8 mouse cellular contexts compared by ENCODE assay signal in the genomic region with DNA sequence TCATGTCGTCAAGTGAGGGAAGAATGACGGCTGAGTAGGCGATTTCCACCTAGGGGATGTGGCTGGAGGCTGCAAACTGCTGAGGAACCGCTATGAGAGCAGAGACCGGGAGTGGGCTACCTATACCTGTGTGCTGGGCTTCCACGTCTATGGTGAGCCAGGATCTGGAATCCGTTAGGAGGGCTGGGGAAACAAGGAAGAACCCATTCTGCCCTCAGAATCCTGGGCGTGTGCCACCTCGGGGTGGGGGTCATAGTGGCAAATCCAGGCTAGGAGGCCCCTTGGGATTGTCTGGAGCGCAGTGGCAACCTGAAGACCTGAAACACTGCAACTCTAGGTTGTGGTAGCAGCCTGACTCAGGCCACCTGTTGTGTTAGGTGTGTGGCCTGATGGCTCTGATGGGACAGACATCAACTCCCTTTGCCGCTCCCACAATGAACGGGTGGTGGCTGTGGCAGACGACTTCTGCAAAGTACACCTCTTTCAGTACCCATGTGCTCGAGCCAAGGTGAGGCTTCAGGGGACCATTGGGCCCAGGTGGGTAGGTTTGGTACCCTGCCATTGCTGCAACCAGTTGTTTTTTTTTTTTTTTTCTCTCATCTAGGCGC. TPM values are rescaled to one million over a fixed set of nuclear protein-coding genes. Genes with fewer than 3 reads are reported as not detected.
DNase-seq lines count a peak whose midpoint lies in the region; ATAC-seq lines count a peak whose summit lies in the region.

No protein-coding gene starts in this region.

- H3K4me3 ChIP-seq in heart, embryonic 16.5 days (ENCODE audit: low read length), result peak overlapping the region; percentile 99; the same call in 1 of the 2 replicates
- peak overlapping the region; percentile 86; the same call in 1 of the 2 replicates for H3K4me3 ChIP-seq in brown adipose tissue, adult 24 weeks (ENCODE audit: insufficient read depth, low read depth, low read length)
- H3K4me3 ChIP-seq in hindbrain, embryonic 14.5 days (replicated peaks; ENCODE audit: low read length), result peak overlapping the region; percentile 93; the same call in 1 of the 2 replicates
- H3K4me3 ChIP-seq in midbrain, embryonic 14.5 days (replicated peaks; ENCODE audit: low read depth, low read length), result peak overlapping the region; percentile 95; the same call in 1 of the 2 replicates

- no peak overlapping the region; the same call in 1 of the 2 replicates for H3K27ac ChIP-seq in heart, embryonic 16.5 days (ENCODE audit: low read length)
- H3K27ac ChIP-seq in brown adipose tissue, adult 24 weeks (replicated peaks; ENCODE audit: low read depth, low read length), result no peak overlapping the region; the same call in 1 of the 2 replicates
- H3K27ac ChIP-seq in hindbrain, embryonic 14.5 days, result no peak overlapping the region
- H3K27ac ChIP-seq in midbrain, embryonic 14.5 days (replicated peaks; ENCODE audit: low read depth, low read length), result peak overlapping the region; percentile 78

- H3K9ac ChIP-seq in heart, embryonic 16.5 days (ENCODE audit: low read length), result peak overlapping the region; percentile 99
- peak overlapping the region; percentile 49 for H3K9ac ChIP-seq in hindbrain, embryonic 14.5 days
- peak overlapping the region; percentile 98 for H3K9ac ChIP-seq in midbrain, embryonic 14.5 days (replicated peaks; ENCODE audit: low read length)

- DNase-seq in heart, adult 8-10 months (ENCODE audit: low spot score), result no peak
- DNase-seq in hindbrain, embryonic 14.5 days (ENCODE audit: low spot score), result no peak
- no peak for DNase-seq in midbrain, embryonic 14.5 days
- DNase-seq in adrenal gland, adult 8-10 months, result no peak

- H3K4me1 ChIP-seq in heart, embryonic 16.5 days (ENCODE audit: control insufficient read depth, insufficient read depth, low read length), result peaks cover 34% of the 10 kb centered on the region
- H3K4me1 ChIP-seq in brown adipose tissue, adult 24 weeks (ENCODE audit: control insufficient read depth, insufficient read depth, insufficient read length, low read length), result 0 out of 2 replicates have a peak, but pooled peaks cover 2% of the 10 kb centered on the region
- H3K4me1 ChIP-seq in hindbrain, embryonic 14.5 days (replicated peaks; ENCODE audit: control insufficient read depth, insufficient read depth, low read length), result peaks cover 30% of the 10 kb centered on the region
- H3K4me1 ChIP-seq in midbrain, embryonic 14.5 days (ENCODE audit: control insufficient read depth, insufficient read depth, low read length), result peaks cover 22% of the 10 kb centered on the region

- H3K36me3 ChIP-seq in heart, embryonic 16.5 days (ENCODE audit: control insufficient read depth, insufficient read depth), result peaks cover 15% of the 10 kb centered on the region
- H3K36me3 ChIP-seq in hindbrain, embryonic 14.5 days (replicated peaks; ENCODE audit: control insufficient read depth, insufficient read depth), result peaks cover 41% of the 10 kb centered on the region
- peaks cover 18% of the 10 kb centered on the region for H3K36me3 ChIP-seq in midbrain, embryonic 14.5 days (ENCODE audit: control insufficient read depth, insufficient read depth, low read length)

- peak overlapping the region; percentile 77 for H3K4me2 ChIP-seq in heart, embryonic 16.5 days (ENCODE audit: low read depth, low read length)
- peak overlapping the region; percentile 74 for H3K4me2 ChIP-seq in hindbrain, embryonic 14.5 days (replicated peaks)
- H3K4me2 ChIP-seq in midbrain, embryonic 14.5 days (ENCODE audit: low read length), result peak overlapping the region; percentile 64

- H3K9me3 ChIP-seq in heart, embryonic 16.5 days (replicated peaks; ENCODE audit: control insufficient read depth, low read length), result no peaks in the 10 kb centered on the region
- no peaks in the 10 kb centered on the region for H3K9me3 ChIP-seq in hindbrain, embryonic 14.5 days (ENCODE audit: control insufficient read depth, low read length)
- H3K9me3 ChIP-seq in midbrain, embryonic 14.5 days (ENCODE audit: control insufficient read depth, low read length), result no peaks in the 10 kb centered on the region

- WGBS in heart, embryonic 16.5 days, result 83% methylated on average over 15 of the region's 15 CpGs
- 80% methylated on average over 15 of the region's 15 CpGs for WGBS in hindbrain, embryonic 14.5 days
- WGBS in midbrain, embryonic 14.5 days, result 81% methylated on average over 15 of the region's 15 CpGs

- no peaks in the 10 kb centered on the region for H3K27me3 ChIP-seq in heart, embryonic 16.5 days (ENCODE audit: control insufficient read depth, insufficient read depth, low read length)
- H3K27me3 ChIP-seq in hindbrain, embryonic 14.5 days (ENCODE audit: control insufficient read depth, insufficient read depth, low read length), result no peaks in the 10 kb centered on the region
- no peaks in the 10 kb centered on the region for H3K27me3 ChIP-seq in midbrain, embryonic 14.5 days (ENCODE audit: control insufficient read depth, insufficient read depth, low read length)

- no peak for ATAC-seq in heart, embryonic 16.5 days (replicated peaks; ENCODE audit: extremely low read depth, insufficient read depth, low FRiP score)
- no peak for ATAC-seq in hindbrain, embryonic 14.5 days (ENCODE audit: low FRiP score)
- no peak for ATAC-seq in midbrain, embryonic 14.5 days (ENCODE audit: low FRiP score, low TSS enrichment)
- no peak for ATAC-seq in megakaryocyte progenitor cell, adult 5-6 weeks (replicated peaks; ENCODE audit: poor library complexity)
- no peak for ATAC-seq in inflammation-experienced regulatory T-cells, adult 6 months

RNA-seq across cellular contexts. Expression of a gene that starts 1.0 kb away (rescaled TPM):
- 92.1 and 96.0 TPM in 2 replicates for polyA plus RNA-seq in heart, embryonic 16.5 days (2015; fragmentation: Nextera tagmentation; extraction: Ambion mirVana)
- total RNA-seq in heart, adult 8-10 months (2022), result 10 to 100 TPM; 28.2 to 33.7 (median 30.4) TPM
- polyA plus RNA-seq in brown adipose tissue, adult 24 weeks (2012; ENCODE audit: insufficient read depth, insufficient read length, missing spikeins), result 28.2 and 30.6 TPM in 2 replicates
- 29.3 and 30.3 TPM in 2 replicates for polyA plus RNA-seq in hindbrain, embryonic 14.5 days (2014; fragmentation: Nextera tagmentation; extraction: Ambion mirVana)
- 38.0 and 62.2 TPM in 2 replicates for polyA plus RNA-seq in midbrain, embryonic 14.5 days (2014; fragmentation: Nextera tagmentation; extraction: Ambion mirVana)
- 57.9 and 63.7 TPM in 2 replicates for total RNA-seq in megakaryocyte progenitor cell, adult 5-6 weeks (2015)
- total RNA-seq in megakaryocyte progenitor cell, adult 5-6 weeks (2017), result 124 and 138 TPM in 2 replicates
- polyA plus RNA-seq in inflammation-experienced regulatory T-cells, adult 6 months (2017; shearing (Covaris generic)), result 10 to 100 TPM; 78.8 to 96.7 (median 81.2) TPM
- total RNA-seq in adrenal gland, adult 8-10 months (2022), result 100 to 1,000 TPM in 2 of 4 experiments, 10 to 100 TPM in 2; 83.4 to 133 (median 102) TPM

RNA-seq across cellular contexts. Expression of a gene that starts 11.3 kb away (rescaled TPM):
- polyA plus RNA-seq in heart, embryonic 16.5 days (2015; fragmentation: Nextera tagmentation; extraction: Ambion mirVana), result 16.0 and 17.2 TPM in 2 replicates
- 1 to 10 TPM; 7.2 to 9.1 (median 7.5) TPM for total RNA-seq in heart, adult 8-10 months (2022)
- polyA plus RNA-seq in brown adipose tissue, adult 24 weeks (2012; ENCODE audit: insufficient read depth, insufficient read length, missing spikeins), result 11.6 and 12.9 TPM in 2 replicates
- polyA plus RNA-seq in hindbrain, embryonic 14.5 days (2014; fragmentation: Nextera tagmentation; extraction: Ambion mirVana), result 5.8 and 6.1 TPM in 2 replicates
- 4.3 and 5.5 TPM in 2 replicates for polyA plus RNA-seq in midbrain, embryonic 14.5 days (2014; fragmentation: Nextera tagmentation; extraction: Ambion mirVana)
- total RNA-seq in megakaryocyte progenitor cell, adult 5-6 weeks (2015), result 12.0 and 14.9 TPM in 2 replicates
- 20.1 and 36.0 TPM in 2 replicates for total RNA-seq in megakaryocyte progenitor cell, adult 5-6 weeks (2017)
- polyA plus RNA-seq in inflammation-experienced regulatory T-cells, adult 6 months (2017; shearing (Covaris generic)), result 10 to 100 TPM; 20.3 to 25.7 (median 20.4) TPM
- 10 to 100 TPM; 57.9 to 87.6 (median 79.6) TPM for total RNA-seq in adrenal gland, adult 8-10 months (2022)

RNA-seq across cellular contexts. Expression of a gene that starts 11.5 kb away (rescaled TPM):
- polyA plus RNA-seq in heart, embryonic 16.5 days (2015; fragmentation: Nextera tagmentation; extraction: Ambion mirVana), result 2.2 and 2.4 TPM in 2 replicates
- 10 to 100 TPM; 22.0 to 37.5 (median 28.1) TPM for total RNA-seq in heart, adult 8-10 months (2022)
- 4.5 and 11.4 TPM in 2 replicates for polyA plus RNA-seq in brown adipose tissue, adult 24 weeks (2012; ENCODE audit: insufficient read depth, insufficient read length, missing spikeins)
- polyA plus RNA-seq in hindbrain, embryonic 14.5 days (2014; fragmentation: Nextera tagmentation; extraction: Ambion mirVana), result 1.4 and 1.6 TPM in 2 replicates
- polyA plus RNA-seq in midbrain, embryonic 14.5 days (2014; fragmentation: Nextera tagmentation; extraction: Ambion mirVana), result 1.4 TPM in 2 replicates
- 0.59 and 1.5 TPM in 2 replicates for total RNA-seq in megakaryocyte progenitor cell, adult 5-6 weeks (2015)
- total RNA-seq in megakaryocyte progenitor cell, adult 5-6 weeks (2017), result 0.54 and 0.88 TPM in 2 replicates
- 10 to 100 TPM in 1 of 3 experiments, 1 to 10 TPM in 2; 3.2 to 22.7 (median 3.4) TPM for polyA plus RNA-seq in inflammation-experienced regulatory T-cells, adult 6 months (2017; shearing (Covaris generic))
- 10 to 100 TPM; 51.9 to 73.5 (median 54.9) TPM for total RNA-seq in adrenal gland, adult 8-10 months (2022)

RNA-seq across cellular contexts. Expression of a gene that starts 13.0 kb away (rescaled TPM):
- polyA plus RNA-seq in heart, embryonic 16.5 days (2015; fragmentation: Nextera tagmentation; extraction: Ambion mirVana), result 17.5 and 18.4 TPM in 2 replicates
- total RNA-seq in heart, adult 8-10 months (2022), result 10 to 100 TPM in 1 of 4 experiments, 1 to 10 TPM in 3; 8.1 to 10.3 (median 8.6) TPM
- polyA plus RNA-seq in brown adipose tissue, adult 24 weeks (2012; ENCODE audit: insufficient read depth, insufficient read length, missing spikeins), result 6.9 and 7.5 TPM in 2 replicates
- 20.0 and 23.0 TPM in 2 replicates for polyA plus RNA-seq in hindbrain, embryonic 14.5 days (2014; fragmentation: Nextera tagmentation; extraction: Ambion mirVana)
- polyA plus RNA-seq in midbrain, embryonic 14.5 days (2014; fragmentation: Nextera tagmentation; extraction: Ambion mirVana), result 20.0 and 25.0 TPM in 2 replicates
- total RNA-seq in megakaryocyte progenitor cell, adult 5-6 weeks (2015), result 6.2 and 8.7 TPM in 2 replicates
- total RNA-seq in megakaryocyte progenitor cell, adult 5-6 weeks (2017), result 19.9 and 23.8 TPM in 2 replicates
- 10 to 100 TPM; 17.6 to 38.3 (median 35.3) TPM for polyA plus RNA-seq in inflammation-experienced regulatory T-cells, adult 6 months (2017; shearing (Covaris generic))
- total RNA-seq in adrenal gland, adult 8-10 months (2022), result 10 to 100 TPM; 22.9 to 31.9 (median 26.8) TPM

RNA-seq across cellular contexts. Expression of a gene that starts 20.5 kb away (rescaled TPM):
- 32.7 and 38.0 TPM in 2 replicates for polyA plus RNA-seq in heart, embryonic 16.5 days (2015; fragmentation: Nextera tagmentation; extraction: Ambion mirVana)
- 10 to 100 TPM; 39.3 to 41.5 (median 40.6) TPM for total RNA-seq in heart, adult 8-10 months (2022)
- polyA plus RNA-seq in brown adipose tissue, adult 24 weeks (2012; ENCODE audit: insufficient read depth, insufficient read length, missing spikeins), result 30.2 and 30.8 TPM in 2 replicates
- polyA plus RNA-seq in hindbrain, embryonic 14.5 days (2014; fragmentation: Nextera tagmentation; extraction: Ambion mirVana), result 81.6 and 83.9 TPM in 2 replicates
- polyA plus RNA-seq in midbrain, embryonic 14.5 days (2014; fragmentation: Nextera tagmentation; extraction: Ambion mirVana), result 75.0 and 83.5 TPM in 2 replicates
- 12.7 and 17.2 TPM in 2 replicates for total RNA-seq in megakaryocyte progenitor cell, adult 5-6 weeks (2015)
- total RNA-seq in megakaryocyte progenitor cell, adult 5-6 weeks (2017), result 20.5 and 21.6 TPM in 2 replicates
- 10 to 100 TPM; 11.3 to 26.1 (median 20.0) TPM for polyA plus RNA-seq in inflammation-experienced regulatory T-cells, adult 6 months (2017; shearing (Covaris generic))
- total RNA-seq in adrenal gland, adult 8-10 months (2022), result 10 to 100 TPM; 61.3 to 72.9 (median 70.0) TPM

Comparison
In these comparisons a context has a peak if more than half of its experiments do, and no peak if none do; other contexts are left out.
1. H3K9ac ChIP-seq: peak in every context shown above with its lines; median percentile 99 in heart, embryonic 16.5 days; 98 in midbrain, embryonic 14.5 days; 49 in hindbrain, embryonic 14.5 days.